Mouse (Mus musculus): ENCODE results near the gene Gm17542. TPM values are rescaled to one million over a fixed set of nuclear protein-coding genes. Genes with fewer than 3 reads are reported as not detected.
"Not testable (repeated sequence)": the region's sequence is repeated elsewhere in the genome, so short reads cannot be mapped to it uniquely, and the experiment has no call there.

Gene Gm17542
- not detected in 2 replicates for polyA plus RNA-seq (2012; rRNA removed)

- H3K27ac ChIP-seq (ENCODE audit: insufficient read depth, low read length); H3K4me1 ChIP-seq (ENCODE audit: control insufficient read depth, insufficient read depth, low read length); H3K4me3 ChIP-seq (ENCODE audit: insufficient read depth, low read length): not testable (repeated sequence)
Measured at GRCm38 (mm10) chr10:58718110-58718509, at the start of gene Gm17542. Gene Gm17542, minus strand, starts transcription at chr10:58718210.

GRCm38 (mm10) chr10:58739779-58740178, 21.8 kb upstream of the Gm17542 start:
- Histone ChIP-seq H3K27ac (ENCODE audit: insufficient read depth, low read length) (no peak overlapping the region), H3K4me1 (ENCODE audit: control insufficient read depth, insufficient read depth, low read length) (no peaks in the 10 kb centered on the region), H3K4me3 (ENCODE audit: insufficient read depth, low read length) (no peak overlapping the region)
- TF ChIP-seq CTCF (IDR thresholded peaks at IDR 0.05; ENCODE audit: extremely low read depth, insufficient read depth, low read length) (no peak), POLR2A (IDR thresholded peaks at IDR 0.05; ENCODE audit: extremely low read depth, insufficient read depth, low read length) (no peak)

- Histone ChIP-seq H3K4me1 (ENCODE audit: control insufficient read depth, insufficient read depth, low read length) (no peaks in the 10 kb centered on the region), H3K4me3 (ENCODE audit: insufficient read depth, low read length) (no peak overlapping the region), H3K27ac (ENCODE audit: insufficient read depth, low read length) (no peak overlapping the region)
- TF ChIP-seq POLR2A (IDR thresholded peaks at IDR 0.05; ENCODE audit: extremely low read depth, insufficient read depth, low read length) (no peak), CTCF (IDR thresholded peaks at IDR 0.05; ENCODE audit: extremely low read depth, insufficient read depth, low read length) (no peak)
Measured at GRCm38 (mm10) chr10:58738152-58738551, 20.1 kb upstream of the Gm17542 start.

GRCm38 (mm10) chr10:58714789-58715148, 3.2 kb downstream of the Gm17542 start:
- Histone ChIP-seq H3K27ac (ENCODE audit: insufficient read depth, low read length) (no peak overlapping the region), H3K4me1 (ENCODE audit: control insufficient read depth, insufficient read depth, low read length) (no peaks in the 10 kb centered on the region; the same call in 1 of the 2 replicates), H3K4me3 (ENCODE audit: insufficient read depth, low read length) (0 out of 2 replicates have a peak overlapping the region, but pooled peaks have one; percentile 23)
- TF ChIP-seq POLR2A (IDR thresholded peaks at IDR 0.05; ENCODE audit: extremely low read depth, insufficient read depth, low read length), result no peak
- TF ChIP-seq CTCF (IDR thresholded peaks at IDR 0.05; ENCODE audit: extremely low read depth, insufficient read depth, low read length), result no peak

GRCm38 (mm10) chr10:58713855-58714788, 3.9 kb downstream of the Gm17542 start:
- H3K4me1 ChIP-seq (ENCODE audit: control insufficient read depth, insufficient read depth, low read length), result no peaks in the 10 kb centered on the region; the same call in 1 of the 2 replicates
- H3K4me3 ChIP-seq (ENCODE audit: insufficient read depth, low read length), result peak overlapping the region; percentile 23
- no peak overlapping the region for H3K27ac ChIP-seq (ENCODE audit: insufficient read depth, low read length)
- TF ChIP-seq CTCF (IDR thresholded peaks at IDR 0.05; ENCODE audit: extremely low read depth, insufficient read depth, low read length) (no peak), POLR2A (IDR thresholded peaks at IDR 0.05; ENCODE audit: extremely low read depth, insufficient read depth, low read length) (no peak)

GRCm38 (mm10) chr10:58713225-58713624, 4.8 kb downstream of the Gm17542 start:
- no peak for TF ChIP-seq POLR2A (IDR thresholded peaks at IDR 0.05; ENCODE audit: extremely low read depth, insufficient read depth, low read length)
- no peak for TF ChIP-seq CTCF (IDR thresholded peaks at IDR 0.05; ENCODE audit: extremely low read depth, insufficient read depth, low read length)
- Histone ChIP-seq H3K4me1 (ENCODE audit: control insufficient read depth, insufficient read depth, low read length) (no peaks in the 10 kb centered on the region; the same call in 1 of the 2 replicates), H3K27ac (ENCODE audit: insufficient read depth, low read length) (no peak overlapping the region), H3K4me3 (ENCODE audit: insufficient read depth, low read length) (no peak overlapping the region)

- H3K4me3 ChIP-seq (ENCODE audit: insufficient read depth, low read length), result no peak overlapping the region
- TF ChIP-seq CTCF (IDR thresholded peaks at IDR 0.05; ENCODE audit: extremely low read depth, insufficient read depth, low read length) (no peak), POLR2A (IDR thresholded peaks at IDR 0.05; ENCODE audit: extremely low read depth, insufficient read depth, low read length) (no peak)
- H3K4me1 ChIP-seq (ENCODE audit: control insufficient read depth, insufficient read depth, low read length), result no peaks in the 10 kb centered on the region; the same call in 1 of the 2 replicates
- no peak overlapping the region for H3K27ac ChIP-seq (ENCODE audit: insufficient read depth, low read length)
Measured at GRCm38 (mm10) chr10:58709021-58709420, 9.0 kb downstream of the Gm17542 start.

- Histone ChIP-seq H3K4me1 (ENCODE audit: control insufficient read depth, insufficient read depth, low read length) (no peaks in the 10 kb centered on the region), H3K27ac (ENCODE audit: insufficient read depth, low read length) (no peak overlapping the region), H3K4me3 (ENCODE audit: insufficient read depth, low read length) (no peak overlapping the region)
- TF ChIP-seq CTCF (IDR thresholded peaks at IDR 0.05; ENCODE audit: extremely low read depth, insufficient read depth, low read length), result no peak
- no peak for TF ChIP-seq POLR2A (IDR thresholded peaks at IDR 0.05; ENCODE audit: extremely low read depth, insufficient read depth, low read length)
Measured at GRCm38 (mm10) chr10:58700578-58700977, 17.4 kb downstream of the Gm17542 start.

- Histone ChIP-seq H3K27ac (ENCODE audit: insufficient read depth, low read length) (no peak overlapping the region), H3K4me3 (ENCODE audit: insufficient read depth, low read length) (no peak overlapping the region), H3K4me1 (ENCODE audit: control insufficient read depth, insufficient read depth, low read length) (no peaks in the 10 kb centered on the region)
- TF ChIP-seq POLR2A (IDR thresholded peaks at IDR 0.05; ENCODE audit: extremely low read depth, insufficient read depth, low read length), result no peak
- TF ChIP-seq CTCF (IDR thresholded peaks at IDR 0.05; ENCODE audit: extremely low read depth, insufficient read depth, low read length), result no peak
Measured at GRCm38 (mm10) chr10:58700160-58700559, 17.9 kb downstream of the Gm17542 start.

GRCm38 (mm10) chr10:58698955-58699354, 19.1 kb downstream of the Gm17542 start:
- Histone ChIP-seq H3K4me3 (ENCODE audit: insufficient read depth, low read length) (no peak overlapping the region), H3K4me1 (ENCODE audit: control insufficient read depth, insufficient read depth, low read length) (no peaks in the 10 kb centered on the region), H3K27ac (ENCODE audit: insufficient read depth, low read length) (no peak overlapping the region)
- TF ChIP-seq POLR2A (IDR thresholded peaks at IDR 0.05; ENCODE audit: extremely low read depth, insufficient read depth, low read length) (no peak), CTCF (IDR thresholded peaks at IDR 0.05; ENCODE audit: extremely low read depth, insufficient read depth, low read length) (no peak)
